Mouse (Mus musculus) c-Kit-positive CD71-positive TER-119-negative erythroid progenitor cells, embryonic 14.5 days (primary cell): Measurements from ENCODE around the gene Cdx2.
A peak's percentile ranks its signal among the peaks of the same experiment; 100 is the strongest.

Experiments used
- DNase-seq: peaks from one replicate; pipeline ENCODE4 v3.0.0-alpha.2; 2013; ENCODE audit warnings: low read depth

Cdx2 gene

DNA sequence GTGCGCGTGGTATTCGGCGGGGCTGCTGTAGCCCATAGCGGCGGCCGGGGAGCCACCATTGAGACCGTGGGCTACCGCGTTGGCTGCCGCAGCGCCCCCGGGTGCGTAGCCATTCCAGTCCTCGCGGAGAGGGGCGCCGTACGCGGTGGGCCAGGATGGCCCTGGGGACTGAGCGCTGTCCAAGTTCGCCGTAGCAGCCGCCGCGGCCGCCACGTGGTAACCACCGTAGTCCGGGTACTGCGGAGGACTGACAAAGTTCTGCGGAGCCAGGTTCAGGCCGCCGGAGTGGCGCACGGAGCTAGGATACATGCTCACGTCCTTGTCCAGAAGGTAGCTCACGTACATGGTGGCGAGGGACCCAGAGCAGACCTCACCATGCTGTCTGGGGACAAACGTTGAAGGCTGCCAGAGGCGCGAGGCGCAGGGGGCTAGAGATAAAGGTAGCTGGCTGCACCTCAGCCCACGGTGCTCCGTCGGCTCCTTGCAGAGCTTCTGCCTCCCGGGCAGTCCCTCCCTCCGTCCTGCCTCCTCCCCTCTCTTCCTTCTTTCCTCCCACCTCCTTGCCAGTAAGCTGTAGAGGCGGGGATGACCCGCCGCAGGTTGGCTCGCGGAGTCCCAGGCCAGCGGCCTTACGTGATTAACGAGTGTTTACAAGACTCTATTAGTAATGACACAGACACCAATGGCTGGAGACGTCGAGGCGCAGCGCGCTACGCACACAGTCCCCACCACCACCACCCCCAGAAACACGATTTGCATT is at the start of gene Cdx2:
Cdx2 (minus strand) TSS at position 633 of the 760 bp plus-strand sequence.
- DNase-seq, result no peak

DNA sequence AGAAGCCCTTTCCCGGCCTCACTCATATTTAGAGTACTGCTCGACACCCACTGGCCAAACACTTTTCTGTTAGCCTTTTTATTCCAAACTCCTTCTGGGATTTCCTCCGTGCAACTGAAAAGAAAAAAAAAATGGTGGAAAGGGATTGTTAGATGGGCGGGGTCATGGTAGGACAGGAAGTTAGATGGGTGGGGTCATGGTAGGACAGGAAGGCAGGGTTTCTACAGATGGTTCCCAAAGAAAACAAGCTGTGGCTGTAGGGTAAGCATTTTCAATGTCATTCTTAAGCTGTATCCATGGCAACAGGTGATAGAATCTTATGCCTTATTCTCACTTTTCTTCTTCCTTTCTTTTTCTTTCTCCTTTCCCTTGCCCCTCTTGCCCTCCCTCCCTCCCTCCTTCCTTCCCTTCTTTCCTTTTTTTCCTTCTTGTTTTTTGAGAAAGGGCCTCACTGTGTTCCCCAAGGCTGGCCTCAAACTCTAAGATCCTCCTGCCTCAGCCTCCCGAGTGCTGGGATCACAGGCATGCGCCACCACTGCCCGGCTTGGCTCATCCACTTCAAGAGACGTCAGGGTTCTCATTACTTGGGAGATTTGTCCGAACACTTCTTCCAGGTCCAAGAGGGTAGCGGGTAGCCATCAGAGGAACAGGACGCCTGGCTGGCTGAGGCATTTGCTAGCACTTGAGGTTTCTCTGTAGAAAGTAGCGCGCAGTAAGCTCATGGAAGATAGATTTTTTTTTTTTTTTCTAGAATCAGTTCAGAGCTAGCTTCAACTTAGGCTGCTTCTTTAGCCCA is 49.4 kb upstream of the Cdx2 start:
- DNase-seq, result no peak

DNA sequence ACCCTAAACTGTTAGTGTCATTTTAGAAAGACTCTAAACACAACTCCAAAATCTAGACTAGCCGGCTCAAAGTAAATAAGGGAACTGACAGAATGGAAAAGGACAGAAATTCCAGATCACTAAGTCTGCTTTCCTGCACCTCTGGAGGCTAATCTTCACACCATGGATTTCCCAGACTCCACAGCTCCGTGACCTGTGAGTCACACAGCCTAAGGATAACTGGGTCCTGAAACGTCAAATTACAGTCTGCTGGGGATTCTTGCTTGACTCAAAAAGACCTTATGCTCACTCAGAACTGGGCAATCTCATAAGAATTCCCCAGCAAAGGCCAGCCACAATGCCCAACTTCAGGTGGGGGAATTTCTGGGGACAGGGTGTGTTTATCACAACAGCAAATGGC is 48.7 kb upstream of the Cdx2 start:
- DNase-seq, result no peak

DNA sequence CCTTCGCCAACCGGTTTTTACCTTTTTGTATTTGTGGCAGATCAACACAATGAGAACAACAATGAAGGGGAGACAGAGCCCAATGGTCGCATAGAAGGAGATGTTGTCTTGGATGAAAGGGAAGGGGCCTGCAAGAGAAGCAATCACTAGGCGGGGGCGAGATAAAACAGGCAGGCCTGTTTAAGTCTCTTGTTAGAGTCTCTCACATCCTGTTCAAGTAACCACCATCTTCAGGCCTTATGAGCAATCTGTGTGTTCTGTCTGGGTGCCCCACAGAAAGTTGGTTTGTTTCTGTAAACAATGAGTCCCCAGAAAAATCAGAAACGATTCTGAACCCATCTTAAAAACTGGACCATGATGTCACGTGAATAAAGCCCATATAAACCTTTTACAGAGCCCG is 47.9 kb upstream of the Cdx2 start:
- no peak for DNase-seq

DNA sequence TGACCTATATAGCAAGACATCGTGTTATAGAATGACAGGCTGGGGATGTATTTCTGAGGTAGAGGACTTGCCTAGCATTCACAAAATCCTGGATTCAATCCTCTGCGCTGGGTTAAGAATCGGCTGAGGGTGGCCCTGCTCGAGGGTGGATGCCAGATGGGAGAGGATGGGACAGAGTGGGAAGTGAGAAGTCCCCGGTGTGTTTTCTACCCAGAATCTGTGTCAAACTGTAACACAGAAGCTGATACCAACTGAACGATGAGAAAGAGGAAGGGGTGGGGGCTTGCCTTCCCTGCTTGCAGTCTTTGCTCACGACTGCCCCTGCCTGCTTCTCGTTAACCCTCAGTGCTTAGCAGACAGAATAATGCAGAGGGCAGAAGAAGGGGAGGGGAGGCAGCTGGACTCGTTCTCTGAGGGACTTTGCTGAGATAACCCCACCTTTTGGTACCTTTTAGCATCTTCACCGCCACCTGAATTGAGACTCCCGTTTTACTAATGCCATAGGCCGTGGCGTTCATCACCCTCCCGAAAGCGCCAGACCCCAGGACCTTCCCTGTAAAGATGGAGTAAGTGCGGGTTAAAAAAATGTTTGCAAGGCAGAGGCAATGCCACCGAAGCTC is 47.2 kb upstream of the Cdx2 start:
- DNase-seq, result no peak

DNA sequence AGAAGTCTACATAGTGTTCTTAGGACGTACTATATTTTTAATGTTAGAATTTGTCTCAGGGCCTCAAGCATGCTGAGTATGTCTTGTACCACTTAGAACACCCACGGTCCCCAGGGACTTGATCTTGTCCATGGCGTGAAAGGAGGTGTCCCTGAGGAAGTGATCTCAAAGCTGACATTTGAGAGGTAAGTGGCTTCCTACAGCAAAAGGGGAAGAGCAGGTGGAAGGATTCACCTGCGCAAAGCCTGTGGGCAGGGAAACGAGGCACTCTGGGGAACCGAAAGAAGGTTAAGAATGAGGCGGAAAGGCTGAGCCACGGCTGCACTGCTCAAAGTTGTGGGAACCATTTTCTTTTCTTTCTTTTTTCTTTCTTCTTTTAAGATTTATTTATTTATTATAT is 44.9 kb upstream of the Cdx2 start:
- DNase-seq, result no peak

DNA sequence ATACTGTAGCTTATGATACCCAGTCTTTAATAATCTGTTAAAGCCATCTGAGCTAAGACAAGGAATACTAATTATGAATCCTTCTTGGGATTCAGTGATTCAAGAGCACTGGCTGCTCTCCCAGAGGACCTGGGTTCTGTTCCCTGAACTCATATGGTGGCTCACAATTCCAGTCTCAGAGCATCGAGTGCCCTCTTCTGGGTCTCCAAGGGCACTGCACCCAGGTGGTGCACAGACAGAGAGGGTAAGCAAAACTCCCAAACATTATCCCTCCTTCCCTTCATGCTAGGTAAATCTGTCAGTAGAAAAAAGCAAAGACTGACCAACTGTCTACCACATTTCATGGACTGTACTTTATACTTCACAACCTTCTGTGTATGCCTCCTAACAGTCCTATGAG is 38.9 kb upstream of the Cdx2 start:
- no peak for DNase-seq

DNA sequence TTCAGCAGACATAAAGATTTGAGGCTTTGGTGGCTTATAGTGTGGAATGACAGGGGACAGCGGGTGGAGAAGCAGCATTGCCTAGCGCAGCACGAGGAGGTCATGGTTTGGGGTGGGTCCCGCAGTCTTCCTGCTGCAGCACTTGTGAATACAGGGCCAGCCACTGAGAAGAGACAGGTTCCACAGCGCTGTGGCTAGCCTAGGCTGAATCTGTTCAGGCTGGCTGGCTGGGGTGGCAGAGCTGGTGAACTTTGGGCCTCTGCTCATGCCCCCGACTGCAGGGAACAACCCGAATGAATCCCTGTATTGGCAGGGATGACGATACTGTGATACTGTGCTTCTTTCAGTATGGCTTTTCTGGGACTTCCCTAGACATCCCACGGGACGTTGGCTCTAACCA is 36.8 kb upstream of the Cdx2 start:
- DNase-seq, result no peak

DNA sequence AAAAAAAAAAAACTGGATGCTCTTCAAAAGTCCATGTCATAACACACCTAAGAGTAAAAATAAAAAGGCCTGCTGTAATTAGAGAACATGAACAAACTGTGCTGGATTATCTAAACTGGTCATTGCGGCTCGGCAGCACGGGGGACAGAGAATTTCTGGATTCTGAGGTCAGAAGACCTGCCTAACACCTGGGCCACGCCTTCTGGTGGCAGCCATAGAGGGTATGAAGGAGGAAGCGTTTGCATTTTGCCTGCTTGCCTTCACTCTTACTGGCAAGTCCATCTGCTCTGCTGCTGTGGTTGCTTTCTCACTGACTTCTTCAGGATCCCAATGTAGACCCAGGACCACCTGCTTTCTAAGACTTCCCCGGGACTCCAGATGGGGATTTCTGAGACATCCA is 35.8 kb upstream of the Cdx2 start:
- no peak for DNase-seq

DNA sequence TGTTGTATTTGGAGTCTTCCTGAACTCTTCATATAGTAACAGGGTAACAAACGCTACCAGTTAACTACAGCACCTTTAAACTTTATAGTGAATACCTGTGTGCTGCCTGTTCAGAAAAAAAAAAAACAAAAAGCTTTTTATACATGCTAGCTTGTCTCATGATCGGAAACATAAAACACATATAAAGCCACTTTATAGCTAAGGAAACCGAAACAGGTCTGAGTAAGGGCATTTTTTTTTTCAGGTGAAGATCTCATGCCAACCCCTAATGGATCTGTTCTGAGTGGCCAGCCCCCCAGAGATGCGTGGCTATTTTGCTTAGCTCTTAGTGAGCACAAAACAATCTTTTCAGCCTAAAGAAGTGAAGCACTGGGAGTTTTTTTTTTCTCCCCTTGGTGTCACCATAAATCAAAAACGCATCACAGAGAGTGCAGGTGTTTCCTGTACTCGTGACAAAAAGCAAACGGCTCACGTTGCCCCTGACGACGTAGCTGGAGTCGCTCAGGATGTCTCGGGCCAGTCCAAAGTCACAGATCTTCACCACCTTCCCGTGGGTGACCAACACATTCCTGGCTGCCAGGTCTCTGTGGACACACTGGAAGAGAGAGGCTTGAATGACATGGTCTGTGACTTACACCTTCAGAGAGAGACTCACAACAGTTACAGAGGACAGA is 33.8 kb upstream of the Cdx2 start:
- no peak for DNase-seq

DNA sequence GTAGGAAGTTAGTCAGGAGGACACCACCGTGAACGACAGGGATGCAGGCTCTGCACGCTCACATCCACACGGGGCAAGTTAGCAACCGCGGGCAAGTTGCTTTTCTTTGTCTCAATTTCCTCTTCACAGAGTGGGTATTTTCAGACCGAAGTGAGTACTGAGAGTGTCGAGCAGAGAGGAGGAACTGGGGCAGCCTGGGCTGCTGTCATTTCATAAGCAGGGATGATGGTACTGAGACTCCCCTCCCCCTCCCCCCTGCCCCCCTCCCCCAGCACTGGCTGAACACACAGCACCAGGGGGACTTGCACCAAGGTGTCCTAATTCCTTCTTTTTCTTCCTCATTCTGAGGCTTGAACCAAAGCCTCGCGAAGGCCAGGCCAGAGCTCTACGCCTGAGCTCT is 32.5 kb upstream of the Cdx2 start:
- DNase-seq, result no peak

DNA sequence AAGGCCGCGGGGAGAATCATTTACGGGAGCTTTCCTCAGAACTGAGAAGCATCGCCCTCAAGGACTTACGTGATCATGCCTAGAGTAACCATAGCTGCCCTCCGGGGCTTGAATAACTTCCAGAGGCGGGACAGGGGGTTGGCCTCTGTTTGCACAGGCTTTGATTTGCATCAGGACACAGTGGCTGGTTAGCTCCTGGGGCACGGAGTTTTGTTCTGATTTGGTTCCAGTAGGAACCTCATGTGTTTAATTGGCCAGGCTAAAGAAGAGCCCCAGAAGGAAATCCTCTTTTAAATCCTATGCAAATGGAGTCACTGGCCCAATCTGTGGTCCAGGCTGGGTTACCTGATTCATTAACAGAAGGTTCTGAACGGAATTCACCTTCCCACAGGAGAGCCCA is 31.9 kb upstream of the Cdx2 start:
- DNase-seq, result no peak

DNA sequence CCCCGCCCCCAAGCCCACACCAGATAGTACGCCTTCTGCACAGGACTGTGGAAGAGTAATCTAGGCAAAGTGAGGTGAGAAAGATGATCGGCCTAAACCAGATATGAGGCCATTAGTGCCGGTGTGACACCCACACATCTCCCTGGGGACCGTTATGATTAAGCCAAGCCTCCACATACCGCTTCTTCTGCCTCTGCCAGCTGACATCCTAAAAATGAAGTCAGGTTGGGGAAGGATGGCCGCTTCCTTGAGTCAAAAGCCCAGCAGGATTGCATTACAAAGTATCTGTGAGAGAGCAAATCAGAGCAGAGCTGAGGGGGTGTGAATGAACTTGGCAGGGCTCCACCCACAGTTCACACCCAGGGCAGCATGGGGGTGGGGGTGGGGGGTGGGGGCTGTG is 25.6 kb upstream of the Cdx2 start:
- no peak for DNase-seq

DNA sequence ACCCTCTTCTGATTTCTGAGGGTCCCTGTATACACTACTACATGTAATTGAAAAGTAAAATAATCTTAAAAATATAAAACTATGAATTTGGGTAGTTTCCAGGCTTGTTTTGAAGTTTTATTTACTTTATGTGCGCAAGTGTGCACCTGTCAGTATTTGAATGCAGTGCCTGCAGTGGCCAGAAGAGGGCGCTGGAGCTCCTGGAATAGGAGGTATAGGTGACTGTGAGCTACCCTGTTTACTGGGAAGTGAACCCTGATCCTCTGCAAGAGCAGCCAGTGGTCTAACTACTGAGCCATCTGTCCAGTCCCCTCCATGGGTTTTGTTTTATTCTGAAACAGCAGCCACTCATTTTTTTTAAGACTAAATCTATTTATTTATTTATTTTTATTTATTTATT is 24.5 kb upstream of the Cdx2 start:
- peak; percentile 36 for DNase-seq

DNA sequence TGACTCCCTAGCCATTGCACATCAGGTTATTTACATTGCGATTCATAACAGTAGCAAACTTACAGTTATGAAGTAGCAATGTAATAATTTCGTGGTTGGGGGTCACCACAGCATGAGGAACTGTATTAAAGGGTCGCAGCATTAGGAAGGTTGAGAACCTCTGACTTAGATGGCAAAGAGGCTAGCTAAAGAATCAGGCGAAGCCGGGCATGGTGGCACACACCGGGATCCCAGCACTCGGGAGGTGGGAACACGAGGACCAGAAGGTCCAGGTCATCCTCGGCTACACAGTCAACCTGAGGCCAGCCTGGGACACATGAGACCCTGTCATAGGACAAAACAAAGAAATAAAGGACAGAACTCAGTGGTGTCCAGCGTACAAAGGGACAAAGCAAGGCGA is 22.9 kb upstream of the Cdx2 start:
- DNase-seq, result no peak

DNA sequence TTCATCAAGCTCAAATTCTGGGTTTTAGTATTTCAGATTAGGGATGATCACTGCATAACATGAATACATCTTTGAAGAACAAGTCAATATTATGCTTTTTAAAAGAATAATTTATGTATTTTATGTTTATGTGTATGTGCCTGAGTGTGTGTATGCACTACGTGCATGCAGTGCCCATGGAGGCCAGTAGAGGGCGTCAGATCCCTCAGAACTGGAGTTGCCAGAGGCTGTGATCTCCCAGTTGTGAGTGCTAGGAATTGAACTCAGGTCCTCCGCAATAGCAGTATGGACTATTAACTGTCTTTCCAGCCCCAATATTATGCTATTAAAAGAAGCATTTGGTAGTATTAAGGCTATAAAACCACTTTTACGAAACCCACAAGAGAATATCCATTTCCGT is 20.6 kb upstream of the Cdx2 start:
- DNase-seq, result no peak

DNA sequence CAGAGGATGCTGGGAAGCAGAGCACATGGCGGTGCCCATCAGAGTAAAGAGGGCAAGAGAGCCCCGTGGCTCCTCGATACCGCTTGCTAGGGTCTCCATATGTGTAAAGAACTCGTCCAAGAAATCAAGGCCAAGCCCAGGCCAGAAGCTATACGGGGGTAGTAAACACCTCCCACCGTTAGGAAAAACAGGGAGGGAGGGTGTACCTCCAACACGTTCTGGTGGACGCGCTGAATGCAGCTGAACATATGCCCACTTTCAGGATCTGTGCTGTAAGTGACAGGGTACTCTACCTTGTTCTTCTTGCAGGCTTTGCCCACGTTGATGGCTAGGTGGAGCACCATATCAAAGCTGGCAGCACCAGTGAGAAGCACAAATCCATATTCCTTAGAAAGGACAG is 18.9 kb upstream of the Cdx2 start:
- DNase-seq, result no peak

DNA sequence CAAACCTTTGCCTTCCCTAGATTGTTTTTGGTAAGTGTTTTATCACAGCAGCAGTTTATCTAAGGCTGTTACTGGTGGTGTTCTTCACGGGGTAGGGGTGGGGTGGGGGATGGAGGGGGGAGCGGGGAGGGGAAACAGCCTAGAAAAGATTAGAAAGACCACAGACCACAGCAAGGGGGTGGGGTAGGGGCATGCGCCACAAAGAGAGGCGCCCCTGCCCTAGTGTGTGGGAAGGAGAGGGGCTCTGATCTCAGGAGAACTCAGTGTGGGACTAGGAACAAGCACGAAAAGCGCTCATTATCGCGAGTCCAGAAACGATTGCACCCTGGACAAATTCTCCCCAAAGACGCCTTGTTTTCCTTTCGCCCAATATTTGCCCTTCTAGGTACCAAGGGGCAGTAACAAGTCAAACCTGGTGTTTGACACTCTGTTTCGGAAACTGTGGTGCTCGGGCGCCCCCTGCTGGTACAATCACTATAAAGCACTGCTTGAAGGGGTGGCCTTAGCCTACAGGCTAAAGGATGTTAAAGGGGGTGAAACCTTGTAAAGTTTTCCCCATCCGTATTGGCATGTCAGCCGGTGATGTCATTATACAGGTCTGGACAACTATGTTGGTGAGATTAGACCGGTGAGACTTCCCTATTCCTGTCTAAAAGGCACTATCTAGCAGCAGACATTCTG is 16.3 kb upstream of the Cdx2 start:
- DNase-seq, result peak; percentile 56

DNA sequence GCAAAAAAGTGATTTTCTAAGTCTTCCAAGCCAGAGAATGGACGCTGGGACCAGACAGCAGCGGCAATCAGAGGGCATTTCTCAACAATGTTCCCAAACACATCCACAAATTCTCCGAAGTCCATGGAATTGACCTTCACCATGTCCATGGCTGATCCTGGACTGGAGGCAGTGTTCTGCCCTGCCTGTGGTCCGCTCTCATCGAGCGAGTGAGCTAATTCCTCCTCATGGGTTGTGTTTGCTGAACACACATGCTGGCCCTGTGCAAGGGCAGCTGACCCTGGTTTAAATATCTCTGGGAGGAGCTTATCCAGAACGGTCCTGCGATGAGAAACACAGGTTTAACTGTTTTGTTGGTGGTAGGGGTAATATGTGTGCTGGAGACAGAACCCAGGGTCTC is 15.1 kb upstream of the Cdx2 start, which contains the start of gene Urad:
Urad (minus strand) TSS at position 258 of the 400 bp plus-strand sequence.
- no peak for DNase-seq

DNA sequence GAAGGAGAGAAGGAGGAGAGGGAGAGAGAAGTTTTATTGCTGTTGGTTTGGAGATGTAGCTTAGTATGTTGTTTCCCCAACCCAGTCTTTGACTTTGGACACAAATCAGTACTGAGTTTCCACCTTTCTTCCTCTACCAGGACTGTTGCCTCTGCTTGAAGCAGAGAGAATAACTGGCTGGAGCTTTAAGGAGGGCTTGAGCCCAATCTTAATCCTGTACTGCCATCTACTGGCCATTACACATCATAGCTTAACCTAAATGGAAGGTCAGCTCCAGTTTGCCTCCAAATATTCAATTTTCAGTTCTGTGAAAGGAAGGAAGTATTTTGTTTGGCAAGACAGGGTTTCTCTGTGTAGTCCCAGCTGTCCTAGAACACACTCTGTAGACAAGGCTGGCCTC is 12.6 kb upstream of the Cdx2 start:
- DNase-seq, result peak; percentile 31

DNA sequence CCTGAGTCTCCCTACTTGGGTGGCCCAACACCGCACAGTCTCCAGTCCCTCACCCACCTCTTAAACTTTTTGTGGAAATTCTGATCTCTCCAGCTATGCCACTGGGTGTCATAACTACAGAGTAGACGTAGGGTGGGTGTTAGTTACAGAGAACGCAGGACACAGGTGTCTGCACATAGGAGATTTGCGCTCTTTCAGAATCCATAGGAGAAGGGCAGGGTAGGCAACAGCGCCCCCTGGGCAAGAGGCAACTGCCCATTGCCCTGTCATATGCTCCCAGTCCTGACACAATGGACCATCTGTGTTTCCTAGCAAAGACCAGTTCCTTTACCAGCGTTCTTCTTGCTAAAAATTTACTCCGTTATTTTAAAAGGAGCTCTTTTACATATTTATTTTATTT is 10.9 kb upstream of the Cdx2 start:
- DNase-seq, result no peak

DNA sequence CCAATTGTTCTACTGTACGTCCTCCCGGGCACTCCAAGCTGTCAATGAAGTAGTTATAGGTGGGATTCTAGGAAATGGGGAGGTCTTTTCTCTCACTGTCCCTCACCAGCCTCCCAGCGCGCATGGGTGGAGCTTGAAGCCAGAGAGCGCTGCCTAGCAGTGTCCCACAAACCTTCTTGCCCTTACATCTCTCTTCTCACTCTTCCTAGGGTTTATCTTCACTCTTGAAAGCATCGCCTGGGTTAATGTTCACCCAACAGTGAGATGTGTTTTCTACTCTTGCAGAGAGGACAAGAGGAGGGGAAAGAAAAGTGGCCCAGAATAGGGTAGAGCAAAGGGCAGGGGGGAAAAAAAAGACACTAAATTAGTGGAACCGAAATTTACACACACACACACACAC is 10.3 kb upstream of the Cdx2 start:
- DNase-seq, result no peak
